Mouse (Mus musculus): Measurements from ENCODE around the gene Tpx2. TPM values are rescaled to one million over a fixed set of nuclear protein-coding genes. Genes with fewer than 3 reads are reported as not detected.

Gene Tpx2
- polyA plus RNA-seq, 1 experiment from 2014 or later = 25.8 TPM

- peaks cover 68% of the 10 kb centered on the region for H3K4me1 ChIP-seq (ENCODE audit: insufficient read depth)
- H3K27ac ChIP-seq (ENCODE audit: low read depth) = peak overlapping the region; percentile 93
- peaks cover 14% of the 10 kb centered on the region for H3K36me3 ChIP-seq (replicated peaks; ENCODE audit: insufficient read depth, low read length)
- 0 out of 2 replicates have a peak overlapping the region, but pooled peaks have one; percentile 3 for H3K4me2 ChIP-seq (ENCODE audit: low read depth, low read length)
- 62% methylated on average over 5 of the region's 5 CpGs for WGBS (ENCODE audit: insufficient replicate concordance)
- H3K4me3 ChIP-seq (ENCODE audit: low read depth, low read length) = no peak overlapping the region
- TF ChIP-seq EP300 (IDR thresholded peaks at IDR 0.05; ENCODE audit: low read depth) (no peak), CTCF (IDR thresholded peaks at IDR 0.05; ENCODE audit: low read depth) (no peak)
- no peaks in the 10 kb centered on the region for H3K9me3 ChIP-seq (ENCODE audit: low read length)
- H3K27me3 ChIP-seq (ENCODE audit: insufficient read depth, low read length) = no peaks in the 10 kb centered on the region
- ATAC-seq (no peak), DNase-seq (no peak)
- H3K9ac ChIP-seq (replicated peaks) = peak overlapping the region; percentile 32; the same call in 1 of the 2 replicates
Measured at GRCm38 (mm10) chr2:152805111-152805490, 42.7 kb upstream of the Tpx2 start.

DNA sequence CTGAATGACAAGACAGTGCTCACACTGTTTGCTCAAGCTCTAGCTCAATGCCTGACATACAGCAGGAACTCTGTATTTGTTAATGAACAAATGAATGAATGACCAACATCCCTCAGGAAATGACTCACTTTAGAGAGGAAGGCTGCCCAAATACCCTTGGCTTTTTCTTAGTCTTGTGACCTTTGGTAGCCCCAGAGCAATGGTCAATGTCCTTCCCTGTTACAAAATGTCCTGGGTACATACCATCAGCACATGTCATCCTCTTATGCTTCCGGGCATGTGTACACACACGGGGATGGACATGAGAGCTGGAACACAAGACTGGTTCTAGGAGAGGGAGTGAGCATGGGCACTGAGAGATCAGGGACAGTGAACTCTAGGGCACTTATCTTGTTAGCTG, 41.7 kb upstream of the Tpx2 start:
- TF ChIP-seq CTCF (IDR thresholded peaks at IDR 0.05; ENCODE audit: low read depth) (no peak), EP300 (IDR thresholded peaks at IDR 0.05; ENCODE audit: low read depth) (peak; percentile 95)
- 34% methylated on average over 2 of the region's 2 CpGs for WGBS (ENCODE audit: insufficient replicate concordance)

GRCm38 (mm10) chr2:152808178-152808577, 39.6 kb upstream of the Tpx2 start:
- no peak for ATAC-seq

More for the DNA sequence above, 41.7 kb upstream of the Tpx2 start:
- peak; percentile 57 for DNase-seq
- no peaks in the 10 kb centered on the region for H3K27me3 ChIP-seq (ENCODE audit: insufficient read depth, low read length)
- H3K9ac ChIP-seq (replicated peaks) = 0 out of 2 replicates have a peak overlapping the region, but pooled peaks have one; percentile 16
- H3K9me3 ChIP-seq (ENCODE audit: low read length) = no peaks in the 10 kb centered on the region
- peaks cover 15% of the 10 kb centered on the region for H3K36me3 ChIP-seq (replicated peaks; ENCODE audit: insufficient read depth, low read length)
- H3K27ac ChIP-seq (ENCODE audit: low read depth) = peak overlapping the region; percentile 93
- peak; percentile 84 for ATAC-seq
- H3K4me1 ChIP-seq (ENCODE audit: insufficient read depth) = peaks cover 76% of the 10 kb centered on the region
- H3K4me3 ChIP-seq (ENCODE audit: low read depth, low read length) = no peak overlapping the region
- no peak overlapping the region for H3K4me2 ChIP-seq (ENCODE audit: low read depth, low read length)

GRCm38 (mm10) chr2:152810158-152810941, 37.4 kb upstream of the Tpx2 start:
- 72% methylated on average over 5 of the region's 5 CpGs for WGBS (ENCODE audit: insufficient replicate concordance)
- Histone ChIP-seq H3K9me3 (ENCODE audit: low read length) (no peaks in the 10 kb centered on the region), H3K4me1 (ENCODE audit: insufficient read depth) (peaks cover 89% of the 10 kb centered on the region), H3K27me3 (ENCODE audit: insufficient read depth, low read length) (no peaks in the 10 kb centered on the region), H3K36me3 (replicated peaks; ENCODE audit: insufficient read depth, low read length) (peaks cover 17% of the 10 kb centered on the region), H3K4me2 (ENCODE audit: low read depth, low read length) (peak overlapping the region; percentile 48), H3K9ac (replicated peaks) (peak overlapping the region; percentile 41; the same call in 1 of the 2 replicates), H3K4me3 (ENCODE audit: low read depth, low read length) (no peak overlapping the region), H3K27ac (ENCODE audit: low read depth) (peak overlapping the region; percentile 86)
- DNase-seq (no peak), ATAC-seq (no peak)
- TF ChIP-seq EP300 (IDR thresholded peaks at IDR 0.05; ENCODE audit: low read depth) = peak; percentile 32; the same call in 1 of the 2 replicates
- no peak for TF ChIP-seq CTCF (IDR thresholded peaks at IDR 0.05; ENCODE audit: low read depth)

More at GRCm38 (mm10) chr2:152808178-152808577, 39.6 kb upstream of the Tpx2 start:
- Histone ChIP-seq H3K27ac (ENCODE audit: low read depth) (0 out of 2 replicates have a peak overlapping the region, but pooled peaks have one; percentile 45), H3K9ac (replicated peaks) (0 out of 2 replicates have a peak overlapping the region, but pooled peaks have one; percentile 5), H3K4me1 (ENCODE audit: insufficient read depth) (peaks cover 89% of the 10 kb centered on the region), H3K27me3 (ENCODE audit: insufficient read depth, low read length) (no peaks in the 10 kb centered on the region), H3K36me3 (replicated peaks; ENCODE audit: insufficient read depth, low read length) (peaks cover 15% of the 10 kb centered on the region), H3K4me3 (ENCODE audit: low read depth, low read length) (no peak overlapping the region), H3K4me2 (ENCODE audit: low read depth, low read length) (no peak overlapping the region), H3K9me3 (ENCODE audit: low read length) (no peaks in the 10 kb centered on the region)
- TF ChIP-seq CTCF (IDR thresholded peaks at IDR 0.05; ENCODE audit: low read depth) (no peak), EP300 (IDR thresholded peaks at IDR 0.05; ENCODE audit: low read depth) (no peak)
- DNase-seq = no peak
- 69% methylated on average over 3 of the region's 3 CpGs for WGBS (ENCODE audit: insufficient replicate concordance)

- 48% methylated on average over 3 of the region's 3 CpGs for WGBS (ENCODE audit: insufficient replicate concordance)
- DNase-seq (peak; percentile 64), ATAC-seq (peak; percentile 74)
- Histone ChIP-seq H3K4me2 (ENCODE audit: low read depth, low read length) (peak overlapping the region; percentile 48), H3K4me1 (ENCODE audit: insufficient read depth) (peaks cover 89% of the 10 kb centered on the region), H3K27me3 (ENCODE audit: insufficient read depth, low read length) (no peaks in the 10 kb centered on the region), H3K36me3 (replicated peaks; ENCODE audit: insufficient read depth, low read length) (peaks cover 22% of the 10 kb centered on the region), H3K9me3 (ENCODE audit: low read length) (no peaks in the 10 kb centered on the region), H3K27ac (ENCODE audit: low read depth) (peak overlapping the region; percentile 86), H3K4me3 (ENCODE audit: low read depth, low read length) (no peak overlapping the region), H3K9ac (replicated peaks) (peak overlapping the region; percentile 41)
- TF ChIP-seq CTCF (IDR thresholded peaks at IDR 0.05; ENCODE audit: low read depth) (no peak), EP300 (IDR thresholded peaks at IDR 0.05; ENCODE audit: low read depth) (peak; percentile 97)
Measured at GRCm38 (mm10) chr2:152811336-152812165, 36.2 kb upstream of the Tpx2 start.

- Histone ChIP-seq H3K4me2 (ENCODE audit: low read depth, low read length) (0 out of 2 replicates have a peak overlapping the region, but pooled peaks have one; percentile 47), H3K9me3 (ENCODE audit: low read length) (no peaks in the 10 kb centered on the region), H3K4me3 (ENCODE audit: low read depth, low read length) (no peak overlapping the region), H3K27me3 (ENCODE audit: insufficient read depth, low read length) (no peaks in the 10 kb centered on the region), H3K36me3 (replicated peaks; ENCODE audit: insufficient read depth, low read length) (peaks cover 18% of the 10 kb centered on the region), H3K4me1 (ENCODE audit: insufficient read depth) (peaks cover 96% of the 10 kb centered on the region), H3K27ac (ENCODE audit: low read depth) (peak overlapping the region; percentile 96), H3K9ac (replicated peaks) (peak overlapping the region; percentile 47; the same call in 1 of the 2 replicates)
- ATAC-seq (no peak), DNase-seq (no peak)
- 81% methylated on average over 1 of the region's 1 CpGs for WGBS (ENCODE audit: insufficient replicate concordance)
- TF ChIP-seq EP300 (IDR thresholded peaks at IDR 0.05; ENCODE audit: low read depth) = no peak
Measured at GRCm38 (mm10) chr2:152813232-152813631, 34.5 kb upstream of the Tpx2 start.

All from liver, postnatal 0 days (tissue).